Mouse (Mus musculus) naive thymus-derived CD4-positive, alpha-beta T cell, adult 2 months (primary cell): Measurements from ENCODE around the gene Olfr351.

Source experiments
- DNase-seq: peaks from one replicate; pipeline ENCODE4 v3.0.0-alpha.2; 2011; ENCODE audit warnings: low read depth

The Olfr351 gene

GRCm38 (mm10) chr2:36862560-36862959 is at the start of gene Olfr351:
Gene Olfr351 (minus strand): TSS chr2:36862660.
- no peak for DNase-seq

DNA sequence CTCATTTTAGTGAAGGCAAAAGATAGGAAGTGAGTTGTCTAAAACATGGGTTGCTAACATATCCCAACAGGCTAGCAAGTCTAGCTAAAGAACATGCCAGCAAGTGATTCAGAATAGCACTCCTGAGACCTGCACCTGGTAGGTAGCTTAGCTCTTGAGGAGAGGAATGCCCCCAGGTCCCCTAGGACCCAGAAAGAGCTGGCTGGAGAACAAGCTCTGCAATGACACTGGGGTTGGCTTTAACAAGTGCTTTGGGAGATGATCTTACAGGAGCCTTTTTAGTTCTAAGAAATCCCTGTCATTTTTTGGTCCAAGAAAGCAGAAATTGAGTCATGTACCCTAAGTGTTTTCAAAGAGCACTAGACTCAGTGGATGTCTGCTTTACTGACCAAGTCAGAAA is 42.9 kb upstream of the Olfr351 start, which contains the start of gene Olfr354:
Gene Olfr354, plus strand, starts transcription at position 301 of the 400 bp plus-strand sequence.
- DNase-seq = no peak

DNA sequence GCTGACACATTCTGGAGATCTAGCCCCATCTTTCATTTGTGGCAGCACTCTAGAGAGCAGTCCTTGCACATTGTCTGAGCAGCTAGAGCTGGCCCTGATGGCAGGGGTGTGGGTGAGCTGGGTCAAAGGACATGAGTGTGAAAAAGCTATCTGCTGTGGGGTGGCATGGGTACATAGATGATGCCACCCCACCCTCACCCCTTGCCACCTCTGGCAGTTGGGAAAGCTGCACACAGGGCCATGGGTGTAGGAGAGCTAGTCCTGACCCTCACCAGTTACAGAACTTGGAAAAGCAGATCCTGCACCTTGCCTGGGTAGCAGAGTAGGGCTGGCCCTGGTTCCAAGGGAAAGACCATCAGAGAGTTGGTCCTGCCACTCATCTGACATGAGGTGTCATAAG is 34.7 kb upstream of the Olfr351 start:
- DNase-seq = no peak

DNA sequence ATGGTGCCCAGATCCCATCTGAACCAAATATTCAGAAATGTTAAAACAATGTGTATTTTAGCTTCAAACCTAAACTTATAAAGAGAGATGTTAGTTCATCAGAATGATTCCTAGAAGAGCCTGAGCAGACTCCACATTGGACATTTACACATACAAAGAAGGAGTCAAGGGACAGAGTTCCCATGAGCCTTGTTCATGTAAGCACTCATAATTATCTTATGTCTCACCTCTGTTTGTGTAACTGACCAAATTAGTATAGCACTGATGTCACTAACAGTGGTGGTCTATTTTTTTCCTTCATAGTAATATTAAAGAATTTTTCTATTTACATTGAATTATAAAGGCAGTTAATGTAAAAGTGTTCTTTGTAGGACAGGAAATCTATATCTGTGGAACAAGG is 30.4 kb upstream of the Olfr351 start, which contains the start of gene Olfr353:
Gene Olfr353, minus strand, starts transcription at position 101 of the 400 bp plus-strand sequence.
- DNase-seq = no peak

GRCm38 (mm10) chr2:36868160-36868559 is 5.7 kb upstream of the Olfr351 start, which contains the start of gene Olfr352:
Gene Olfr352 (plus strand): TSS chr2:36868460.
- DNase-seq = no peak

DNA sequence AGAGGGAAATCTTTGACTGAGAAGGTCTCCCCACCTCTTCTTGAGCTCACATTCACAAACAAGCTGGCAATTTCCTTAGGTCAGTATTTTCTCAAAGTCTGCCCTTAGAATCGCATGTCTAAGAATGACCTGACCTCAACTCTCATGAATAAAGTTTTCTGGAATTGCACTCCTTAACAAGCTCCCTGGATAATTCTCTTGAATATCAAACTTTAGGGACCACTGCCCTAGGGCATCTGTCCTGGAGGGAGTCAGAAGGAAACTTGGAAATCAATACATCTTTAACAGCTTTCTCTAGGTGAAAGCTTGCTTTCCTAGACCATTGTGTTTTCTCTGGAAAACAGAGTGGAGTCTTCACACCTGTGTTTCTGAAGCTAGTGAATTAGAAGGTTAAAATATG is 16.4 kb downstream of the Olfr351 start, which contains the start of gene Olfr350:
Gene Olfr350, plus strand, starts transcription at position 301 of the 400 bp plus-strand sequence.
- no peak for DNase-seq

DNA sequence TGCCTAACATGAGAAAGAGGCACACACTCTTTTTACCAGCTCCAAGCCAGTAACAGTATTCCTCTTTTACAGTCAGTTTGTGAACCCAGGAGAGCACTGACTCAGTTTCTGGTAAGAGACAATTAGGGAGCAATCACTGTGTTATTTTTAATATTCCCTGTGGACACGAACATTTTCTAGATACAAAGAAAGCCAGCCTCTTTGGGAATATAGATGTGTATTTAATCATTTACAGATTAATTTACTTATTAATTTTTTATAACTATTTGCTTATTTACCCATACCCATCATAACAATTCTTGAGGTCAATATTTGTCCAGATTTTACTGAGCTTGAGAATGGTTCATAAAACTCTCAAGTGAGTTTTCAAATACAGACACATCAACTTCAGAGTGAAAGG is 45.5 kb downstream of the Olfr351 start, which contains the start of gene Olfr3:
Gene Olfr3, minus strand, starts transcription at position 101 of the 400 bp plus-strand sequence.
- DNase-seq = no peak
